Mouse (Mus musculus): ENCODE results near the gene Ccdc17. TPM values are rescaled to one million over a fixed set of nuclear protein-coding genes. Genes with fewer than 3 reads are reported as not detected.

The Ccdc17 gene
- 2.4 and 2.5 TPM in 2 replicates for polyA plus RNA-seq (2016; fragmentation: Nextera tagmentation; extraction: Ambion mirVana)

DNA sequence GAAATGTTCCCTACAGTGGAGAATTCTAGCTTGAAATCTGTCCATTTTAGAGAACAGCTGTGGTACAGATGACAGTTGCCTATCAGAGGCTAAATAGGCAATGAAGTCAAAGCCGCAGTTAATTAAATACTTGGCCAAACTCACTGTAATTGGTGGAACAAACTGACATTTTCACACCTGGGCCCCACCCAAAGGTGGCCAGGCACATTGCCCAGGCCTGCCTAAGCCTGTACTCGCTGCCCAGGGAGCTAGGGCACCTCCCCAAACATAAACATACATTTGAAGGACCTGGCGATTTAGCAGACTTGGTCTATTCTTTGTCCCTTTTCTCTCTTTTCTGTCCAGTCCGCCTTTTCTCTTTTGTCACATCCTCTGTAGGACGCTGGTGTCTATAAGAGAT, at the start of gene Ccdc17:
TSS of gene Ccdc17 (plus strand) at position 276 of the 400 bp plus-strand sequence.
- peaks cover 22% of the 10 kb centered on the region for H3K4me1 ChIP-seq (replicated peaks)

GRCm38 (mm10) chr4:116550432-116550831, 46.0 kb upstream of the Ccdc17 start:
- no peak for ATAC-seq (ENCODE audit: insufficient number of reproducible peaks, insufficient read depth, low FRiP score, low TSS enrichment, low read depth)
- WGBS, result 90% methylated on average over 1 of the region's 1 CpGs

More for the DNA sequence above, at the start of gene Ccdc17:
- peak within 1 kb of the TSS; percentile 81 for H3K4me2 ChIP-seq
- no peaks in the 10 kb centered on the region for H3K9me3 ChIP-seq
- WGBS, result 29% methylated on average over 5 of the region's 5 CpGs
- H3K36me3 ChIP-seq, result peaks cover 49% of the 10 kb centered on the region
- H3K27ac ChIP-seq, result peak within 1 kb of the TSS; percentile 83
- no peak for ATAC-seq (ENCODE audit: insufficient number of reproducible peaks, insufficient read depth, low FRiP score, low TSS enrichment, low read depth)
- H3K27me3 ChIP-seq, result no peaks in the 10 kb centered on the region
- peak within 1 kb of the TSS; percentile 60 for H3K4me3 ChIP-seq (replicated peaks)
- H3K9ac ChIP-seq (replicated peaks), result peak within 1 kb of the TSS; percentile 61

GRCm38 (mm10) chr4:116553035-116553434, 43.4 kb upstream of the Ccdc17 start:
- H3K27ac ChIP-seq, result no peak overlapping the region
- H3K9me3 ChIP-seq, result no peaks in the 10 kb centered on the region
- peaks cover 22% of the 10 kb centered on the region for H3K36me3 ChIP-seq
- H3K4me1 ChIP-seq (replicated peaks), result no peaks in the 10 kb centered on the region
- ATAC-seq (ENCODE audit: insufficient number of reproducible peaks, insufficient read depth, low FRiP score, low TSS enrichment, low read depth), result no peak
- H3K9ac ChIP-seq (replicated peaks), result no peak overlapping the region
- 82% methylated on average over 3 of the region's 3 CpGs for WGBS
- H3K4me2 ChIP-seq, result no peak overlapping the region
- no peaks in the 10 kb centered on the region for H3K27me3 ChIP-seq
- H3K4me3 ChIP-seq (replicated peaks), result no peak overlapping the region

More at GRCm38 (mm10) chr4:116550432-116550831, 46.0 kb upstream of the Ccdc17 start:
- Histone ChIP-seq H3K4me3 (replicated peaks) (no peak overlapping the region), H3K9ac (replicated peaks) (no peak overlapping the region), H3K36me3 (peaks cover 22% of the 10 kb centered on the region), H3K4me1 (replicated peaks) (no peaks in the 10 kb centered on the region), H3K9me3 (no peaks in the 10 kb centered on the region), H3K27me3 (no peaks in the 10 kb centered on the region), H3K27ac (no peak overlapping the region), H3K4me2 (no peak overlapping the region)

GRCm38 (mm10) chr4:116555413-116556300, 40.8 kb upstream of the Ccdc17 start, which contains the start of gene Tmem69:
Gene Tmem69 (minus strand): TSS chr4:116555936.
- H3K9me3 ChIP-seq, result no peaks in the 10 kb centered on the region
- 3% methylated on average over 23 of the region's 23 CpGs for WGBS
- peaks cover 25% of the 10 kb centered on the region for H3K36me3 ChIP-seq
- no peak for ATAC-seq (ENCODE audit: insufficient number of reproducible peaks, insufficient read depth, low FRiP score, low TSS enrichment, low read depth)
- no peaks in the 10 kb centered on the region for H3K27me3 ChIP-seq
- peak within 1 kb of the TSS; percentile 88 for H3K27ac ChIP-seq
- H3K4me2 ChIP-seq, result peak within 1 kb of the TSS; percentile 82
- H3K4me1 ChIP-seq (replicated peaks), result peaks cover 9% of the 10 kb centered on the region
- peak within 1 kb of the TSS; percentile 77 for H3K4me3 ChIP-seq (replicated peaks)
- peak within 1 kb of the TSS; percentile 75 for H3K9ac ChIP-seq (replicated peaks)

GRCm38 (mm10) chr4:116556561-116557305, 39.7 kb upstream of the Ccdc17 start:
- H3K4me2 ChIP-seq, result peak overlapping the region; percentile 82
- H3K4me3 ChIP-seq (replicated peaks), result peak overlapping the region; percentile 77
- peaks cover 31% of the 10 kb centered on the region for H3K36me3 ChIP-seq
- H3K9me3 ChIP-seq, result no peaks in the 10 kb centered on the region
- under 1% methylated on average over 28 of the region's 28 CpGs for WGBS
- H3K9ac ChIP-seq (replicated peaks), result peak overlapping the region; percentile 75
- H3K4me1 ChIP-seq (replicated peaks), result peaks cover 11% of the 10 kb centered on the region
- H3K27ac ChIP-seq, result peak overlapping the region; percentile 88
- no peaks in the 10 kb centered on the region for H3K27me3 ChIP-seq
- peak; percentile 95 for ATAC-seq (ENCODE audit: insufficient number of reproducible peaks, insufficient read depth, low FRiP score, low TSS enrichment, low read depth)

DNA sequence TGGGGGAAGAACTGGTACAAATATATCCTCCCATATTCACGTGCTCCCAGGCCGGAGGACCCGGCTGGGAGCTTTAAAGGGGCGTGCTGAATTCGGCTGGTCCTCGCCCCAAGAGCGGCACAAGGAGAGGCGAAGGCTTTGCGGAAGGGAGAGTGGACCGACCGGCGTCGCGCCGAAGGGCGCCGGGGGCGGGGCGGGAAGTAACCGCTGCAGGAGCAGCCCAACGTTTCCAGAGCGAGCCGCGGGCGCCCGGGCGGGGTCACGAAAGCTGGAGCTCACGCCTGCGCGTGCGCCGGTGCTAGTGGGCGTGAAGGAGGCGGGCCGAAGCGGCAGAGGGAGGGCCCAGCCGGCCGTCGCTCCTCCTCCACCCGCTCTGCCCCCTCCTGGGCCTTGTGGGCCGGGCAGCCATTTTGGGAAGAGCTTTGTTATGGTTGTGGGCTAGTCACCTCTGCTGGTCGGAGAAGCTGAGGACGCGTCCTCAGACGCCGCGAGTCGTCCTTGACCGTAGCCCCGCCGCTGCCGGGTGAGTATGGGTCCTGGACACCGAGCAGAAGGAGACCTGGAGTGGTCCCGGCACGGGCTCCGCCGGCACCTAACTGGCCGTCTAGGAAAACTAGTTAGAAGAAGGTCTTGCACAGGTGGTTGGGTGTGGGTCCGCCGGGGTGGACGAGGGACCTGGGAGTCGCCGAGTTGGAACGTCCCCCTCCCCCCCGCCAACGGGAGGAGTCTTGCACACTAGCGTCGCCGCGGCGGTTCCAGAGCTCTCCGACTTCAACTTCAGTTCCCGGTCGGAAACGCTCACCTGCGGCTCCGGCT, 38.9 kb upstream of the Ccdc17 start, which contains the start of gene Gpbp1l1:
TSS of gene Gpbp1l1 (plus strand) at position 353 of the 816 bp plus-strand sequence.
- H3K9ac ChIP-seq (replicated peaks), result peak within 1 kb of the TSS; percentile 75

GRCm38 (mm10) chr4:116558151-116558882, 38.1 kb upstream of the Ccdc17 start:
- Histone ChIP-seq H3K9ac (replicated peaks) (peak overlapping the region; percentile 75), H3K27ac (peak overlapping the region; percentile 88; the same call in 1 of the 2 replicates), H3K4me2 (peak overlapping the region; percentile 82), H3K27me3 (no peaks in the 10 kb centered on the region), H3K4me3 (replicated peaks) (peak overlapping the region; percentile 77), H3K9me3 (no peaks in the 10 kb centered on the region), H3K4me1 (replicated peaks) (peaks cover 11% of the 10 kb centered on the region), H3K36me3 (peaks cover 24% of the 10 kb centered on the region)
- ATAC-seq (ENCODE audit: insufficient number of reproducible peaks, insufficient read depth, low FRiP score, low TSS enrichment, low read depth), result no peak
- WGBS, result 7% methylated on average over 15 of the region's 15 CpGs

More for the DNA sequence above, 38.9 kb upstream of the Ccdc17 start, which contains the start of gene Gpbp1l1:
- H3K4me3 ChIP-seq (replicated peaks), result peak within 1 kb of the TSS; percentile 77
- no peaks in the 10 kb centered on the region for H3K27me3 ChIP-seq
- H3K27ac ChIP-seq, result peak within 1 kb of the TSS; percentile 88
- under 1% methylated on average over 78 of the region's 78 CpGs for WGBS
- ATAC-seq (ENCODE audit: insufficient number of reproducible peaks, insufficient read depth, low FRiP score, low TSS enrichment, low read depth), result peak; percentile 94
- peaks cover 11% of the 10 kb centered on the region for H3K4me1 ChIP-seq (replicated peaks)
- no peaks in the 10 kb centered on the region for H3K9me3 ChIP-seq
- peak within 1 kb of the TSS; percentile 82 for H3K4me2 ChIP-seq
- H3K36me3 ChIP-seq, result peaks cover 32% of the 10 kb centered on the region

DNA sequence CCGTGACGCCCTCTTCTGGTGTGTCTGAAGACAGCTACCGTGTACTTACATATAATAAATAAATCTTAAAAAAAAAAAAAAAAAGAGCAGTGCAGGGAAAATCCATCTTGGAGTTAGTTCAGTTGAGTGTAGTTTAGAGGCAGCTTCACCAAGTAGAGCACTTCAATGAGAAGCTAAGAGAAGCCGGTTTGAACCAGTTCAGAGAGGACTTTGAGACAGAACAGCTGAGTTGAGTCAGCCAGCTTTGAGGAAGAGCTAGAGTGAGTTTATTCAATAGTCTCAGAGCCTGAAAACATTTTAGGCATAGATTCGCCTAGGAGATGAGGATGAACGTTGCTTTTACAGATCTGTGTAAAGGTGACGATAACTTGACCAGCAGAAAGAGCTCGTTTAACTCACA, 661 bp upstream of the Ccdc17 start:
- ATAC-seq (ENCODE audit: insufficient number of reproducible peaks, insufficient read depth, low FRiP score, low TSS enrichment, low read depth), result no peak
- Histone ChIP-seq H3K27me3 (no peaks in the 10 kb centered on the region), H3K4me1 (replicated peaks) (peaks cover 22% of the 10 kb centered on the region), H3K9ac (replicated peaks) (no peak overlapping the region), H3K9me3 (no peaks in the 10 kb centered on the region), H3K4me3 (replicated peaks) (no peak overlapping the region), H3K4me2 (no peak overlapping the region), H3K27ac (no peak overlapping the region), H3K36me3 (peaks cover 49% of the 10 kb centered on the region)
- 78% methylated on average over 8 of the region's 8 CpGs for WGBS

GRCm38 (mm10) chr4:116596978-116597881, 776 bp downstream of the Ccdc17 start:
- peaks cover 49% of the 10 kb centered on the region for H3K36me3 ChIP-seq
- 1% methylated on average over 50 of the region's 50 CpGs for WGBS
- ATAC-seq (ENCODE audit: insufficient number of reproducible peaks, insufficient read depth, low FRiP score, low TSS enrichment, low read depth), result peak; percentile 88

More at GRCm38 (mm10) chr4:116596978-116597881, 776 bp downstream of the Ccdc17 start:
- H3K9me3 ChIP-seq, result no peaks in the 10 kb centered on the region
- peak overlapping the region; percentile 60 for H3K4me3 ChIP-seq (replicated peaks)
- peak overlapping the region; percentile 61 for H3K9ac ChIP-seq (replicated peaks)
- peaks cover 22% of the 10 kb centered on the region for H3K4me1 ChIP-seq (replicated peaks)
- H3K27me3 ChIP-seq, result no peaks in the 10 kb centered on the region
- peak overlapping the region; percentile 83 for H3K27ac ChIP-seq
- peak overlapping the region; percentile 81 for H3K4me2 ChIP-seq

Measured in limb, embryonic 12.5 days (tissue).